Mouse (Mus musculus): ENCODE data around the gene Myh14. TPM values are rescaled to one million over a fixed set of nuclear protein-coding genes. Genes with fewer than 3 reads are reported as not detected.

Gene Myh14
- total RNA-seq, 2 experiments from 2014 or later: 30.4 TPM

GRCm38 (mm10) chr7:44589946-44590345, 80.7 kb downstream of the Myh14 start:
- DNase-seq (ENCODE audit: low spot score in 2 of 2): no peak
- H3K27ac ChIP-seq: peak overlapping the region; percentile 61
- no peak for TF ChIP-seq CTCF (conservative IDR thresholded peaks at IDR 0.05)
- H3K4me3 ChIP-seq: peak overlapping the region; percentile 53

DNA sequence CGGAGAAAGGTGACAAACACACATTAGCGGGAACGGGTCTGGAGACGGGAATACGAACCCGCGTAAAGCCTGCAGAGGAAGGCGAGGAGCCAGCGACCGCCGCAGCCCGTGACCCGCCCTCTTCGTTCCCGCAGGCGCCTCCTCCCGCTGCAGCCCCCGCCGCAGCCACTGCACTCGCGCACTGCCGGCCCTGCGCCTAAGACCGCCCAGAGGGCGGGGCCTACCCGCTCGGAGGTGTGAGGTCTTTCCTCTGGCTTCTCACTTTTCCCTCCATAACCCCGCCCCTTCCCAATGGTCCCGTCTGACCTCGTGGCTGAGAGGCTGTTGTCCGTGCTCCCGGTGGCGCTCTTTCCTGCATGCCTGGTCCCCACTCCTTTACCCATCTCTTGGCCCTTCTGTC, 81.5 kb downstream of the Myh14 start:
- Histone ChIP-seq H3K4me3 (peak overlapping the region; percentile 53), H3K27ac (peak overlapping the region; percentile 93)
- peak; percentile 72 to 78 for DNase-seq (ENCODE audit: low spot score in 2 of 2)
- TF ChIP-seq CTCF (conservative IDR thresholded peaks at IDR 0.05): peak; percentile 18; the same call in 1 of the 2 replicates

GRCm38 (mm10) chr7:44588338-44588737, 82.3 kb downstream of the Myh14 start:
- Histone ChIP-seq H3K4me3 (peak overlapping the region; percentile 53), H3K27ac (peak overlapping the region; percentile 93)
- no peak for DNase-seq (ENCODE audit: low spot score in 2 of 2)
- no peak for TF ChIP-seq CTCF (conservative IDR thresholded peaks at IDR 0.05)

GRCm38 (mm10) chr7:44587676-44588075, 83.0 kb downstream of the Myh14 start:
- no peak for TF ChIP-seq CTCF (conservative IDR thresholded peaks at IDR 0.05)
- peak overlapping the region; percentile 53 for H3K4me3 ChIP-seq
- no peak for DNase-seq (ENCODE audit: low spot score in 2 of 2)
- peak overlapping the region; percentile 93; the same call in 1 of the 2 replicates for H3K27ac ChIP-seq

DNA sequence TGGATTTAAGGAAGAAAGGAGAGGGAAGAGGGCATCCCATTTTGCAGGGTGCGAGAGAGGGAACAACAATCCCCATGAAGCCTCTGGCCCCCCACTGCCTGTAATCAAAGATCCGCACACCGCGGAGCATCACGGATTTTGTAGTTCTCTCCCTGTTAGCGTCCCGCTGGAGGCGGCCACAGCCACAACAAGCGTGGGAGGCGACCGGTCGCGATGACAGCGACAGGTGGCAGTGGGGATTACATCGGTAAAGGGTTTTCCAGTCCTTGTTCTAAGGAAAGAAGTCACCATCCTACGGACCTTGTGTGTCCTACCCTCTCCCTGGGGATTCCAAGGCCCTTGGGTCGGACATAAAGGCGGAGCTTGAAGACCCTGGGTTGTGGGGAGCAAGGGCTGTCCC, 83.7 kb downstream of the Myh14 start:
- peak; percentile 19 for TF ChIP-seq CTCF (conservative IDR thresholded peaks at IDR 0.05)
- DNase-seq (ENCODE audit: low spot score in 2 of 2): peak; percentile 84 to 91
- H3K27ac ChIP-seq: peak overlapping the region; percentile 93

GRCm38 (mm10) chr7:44586518-44586917, 84.1 kb downstream of the Myh14 start:
- DNase-seq (ENCODE audit: low spot score in 2 of 2): peak; percentile 79 to 80
- Histone ChIP-seq H3K27ac (peak overlapping the region; percentile 93), H3K4me3 (peak overlapping the region; percentile 53)
- TF ChIP-seq CTCF (conservative IDR thresholded peaks at IDR 0.05): no peak

More for the DNA sequence above, 83.7 kb downstream of the Myh14 start:
- H3K4me3 ChIP-seq: peak overlapping the region; percentile 53

GRCm38 (mm10) chr7:44585606-44586005, 85.0 kb downstream of the Myh14 start:
- H3K4me3 ChIP-seq: no peak overlapping the region
- DNase-seq (ENCODE audit: low spot score in 2 of 2): no peak
- no peak overlapping the region for H3K27ac ChIP-seq
- no peak for TF ChIP-seq CTCF (conservative IDR thresholded peaks at IDR 0.05)

DNA sequence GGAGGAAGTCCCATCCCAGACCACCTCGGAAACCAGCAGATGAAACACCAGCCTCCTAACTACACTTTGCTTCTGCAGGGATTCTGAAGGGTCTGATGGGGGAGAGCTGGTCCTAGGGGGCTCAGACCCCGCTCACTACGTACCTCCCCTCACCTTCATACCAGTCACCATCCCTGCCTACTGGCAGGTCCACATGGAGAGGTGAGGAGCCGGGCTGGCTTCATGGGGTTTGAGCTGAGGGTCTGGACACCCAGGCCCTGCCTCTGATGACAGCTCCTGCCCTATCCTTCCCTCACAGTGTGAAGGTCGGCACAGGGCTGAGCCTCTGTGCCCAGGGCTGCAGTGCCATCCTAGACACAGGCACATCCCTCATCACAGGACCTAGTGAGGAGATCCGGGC, 85.7 kb downstream of the Myh14 start:
- no peak overlapping the region for H3K27ac ChIP-seq
- TF ChIP-seq CTCF (conservative IDR thresholded peaks at IDR 0.05): no peak
- no peak overlapping the region for H3K4me3 ChIP-seq
- DNase-seq (ENCODE audit: low spot score in 2 of 2): no peak

GRCm38 (mm10) chr7:44584265-44584804, 86.3 kb downstream of the Myh14 start:
- DNase-seq (ENCODE audit: low spot score in 2 of 2): no peak
- no peak overlapping the region for H3K27ac ChIP-seq
- no peak overlapping the region for H3K4me3 ChIP-seq
- TF ChIP-seq CTCF (conservative IDR thresholded peaks at IDR 0.05): no peak

- DNase-seq (ENCODE audit: low spot score in 2 of 2): no peak
- no peak for TF ChIP-seq CTCF (conservative IDR thresholded peaks at IDR 0.05)
- no peak overlapping the region for H3K4me3 ChIP-seq
- H3K27ac ChIP-seq: no peak overlapping the region
Measured at GRCm38 (mm10) chr7:44583146-44583545, 87.5 kb downstream of the Myh14 start.

DNA sequence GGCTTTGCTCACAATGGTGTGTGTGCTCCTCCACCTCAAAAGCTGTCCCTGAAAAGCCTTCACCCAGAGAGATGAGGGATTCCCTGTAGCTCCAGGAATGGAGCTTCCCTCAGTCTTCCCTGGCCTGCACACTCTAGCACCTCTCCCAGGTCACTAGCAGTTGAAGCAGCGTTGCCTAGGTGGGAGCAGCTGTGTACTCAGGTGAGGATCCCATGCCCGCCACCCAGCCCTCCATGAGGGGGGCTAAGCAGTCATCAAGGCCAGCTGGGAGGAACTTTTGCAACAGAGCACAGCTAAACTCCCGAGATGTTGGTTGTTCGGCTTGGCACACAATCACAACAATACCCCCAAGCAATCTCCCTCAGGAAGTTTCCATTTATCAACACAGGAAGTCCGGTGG, 87.9 kb downstream of the Myh14 start:
- DNase-seq (ENCODE audit: low spot score in 2 of 2): no peak
- H3K27ac ChIP-seq: no peak overlapping the region
- TF ChIP-seq CTCF (conservative IDR thresholded peaks at IDR 0.05): no peak
- H3K4me3 ChIP-seq: no peak overlapping the region

DNA sequence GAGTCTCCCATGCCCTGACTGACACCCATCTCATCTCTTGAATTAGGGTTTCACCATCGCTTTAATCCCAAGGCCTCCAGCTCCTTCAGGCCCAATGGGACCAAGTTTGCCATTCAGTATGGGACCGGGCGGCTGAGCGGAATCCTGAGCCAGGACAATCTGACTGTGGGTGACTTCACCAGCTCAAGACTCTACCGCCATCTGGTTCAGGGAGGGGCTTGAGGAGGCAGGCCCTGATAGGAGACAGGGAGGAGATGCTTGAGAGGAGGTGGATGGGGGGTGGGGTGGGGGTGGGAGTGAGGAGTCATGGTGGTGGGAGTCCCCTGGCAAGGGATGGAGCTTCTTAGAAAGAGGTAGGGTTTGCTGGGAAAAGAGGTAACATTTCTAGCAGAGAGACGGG, 89.0 kb downstream of the Myh14 start:
- no peak for TF ChIP-seq CTCF (conservative IDR thresholded peaks at IDR 0.05)
- DNase-seq (ENCODE audit: low spot score in 2 of 2): no peak
- Histone ChIP-seq H3K4me3 (no peak overlapping the region), H3K27ac (no peak overlapping the region)

DNA sequence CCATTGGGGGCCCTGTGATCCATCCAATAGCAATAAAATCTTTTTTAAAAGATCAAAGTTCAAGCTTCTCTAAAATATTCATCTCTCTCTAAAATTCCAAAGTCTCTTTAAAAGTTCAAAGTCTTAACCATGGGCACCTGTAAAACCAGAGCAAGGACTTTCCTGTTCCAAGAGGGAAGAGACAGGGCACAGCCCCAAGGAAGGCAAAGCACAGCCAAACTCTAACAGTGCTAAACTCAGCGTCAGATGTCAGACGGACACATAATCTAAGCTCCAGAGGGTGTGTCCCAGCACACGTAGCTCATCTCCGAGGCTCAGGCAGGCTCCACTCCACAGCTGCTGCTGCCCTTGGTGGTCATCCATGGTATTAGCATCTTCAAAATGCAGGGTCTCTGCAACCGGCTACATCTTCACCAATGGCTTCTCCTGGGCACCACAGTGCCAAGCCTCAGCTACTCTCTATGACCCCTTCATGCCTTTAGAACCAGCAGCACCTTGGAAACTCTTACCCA, 94.3 kb downstream of the Myh14 start:
- TF ChIP-seq CTCF (conservative IDR thresholded peaks at IDR 0.05): peak; percentile 18
- Histone ChIP-seq H3K4me3 (no peak overlapping the region), H3K27ac (no peak overlapping the region)
- DNase-seq (ENCODE audit: low spot score in 2 of 2): no peak

DNA sequence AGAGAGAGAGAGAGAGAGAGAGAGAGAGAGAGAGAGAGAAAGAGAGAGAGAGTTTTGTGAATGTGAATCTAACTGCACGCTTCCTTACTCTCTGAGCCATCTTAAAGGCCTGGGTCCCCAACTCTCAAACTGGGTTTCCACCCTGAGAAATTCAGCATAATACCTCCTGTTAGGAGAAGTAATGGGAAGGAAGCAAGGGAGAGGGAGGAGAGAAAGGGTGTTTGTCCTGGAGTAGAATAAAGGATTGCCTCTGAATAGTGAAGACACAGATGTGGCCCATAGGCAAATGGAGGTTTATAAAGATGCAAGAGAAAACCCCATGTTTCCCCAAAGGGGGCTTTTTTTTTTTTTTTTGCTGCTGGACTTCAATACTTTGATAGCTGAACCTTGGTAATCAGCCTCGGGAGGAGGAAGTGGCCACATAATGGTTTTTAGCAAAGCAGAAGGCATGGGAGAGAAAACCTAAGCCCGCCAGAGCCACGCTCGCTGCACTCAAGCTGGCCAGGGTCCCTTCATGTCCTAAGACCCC, 97.6 kb downstream of the Myh14 start:
- TF ChIP-seq CTCF (conservative IDR thresholded peaks at IDR 0.05): no peak
- no peak overlapping the region for H3K27ac ChIP-seq
- DNase-seq (ENCODE audit: low spot score in 2 of 2): no peak
- H3K4me3 ChIP-seq: no peak overlapping the region

All from layer of hippocampus, adult 2 months (tissue).